Mouse (Mus musculus) thymus, adult 18-20 months (tissue): ENCODE measurements around the gene Cdh26.

Source experiments
- DNase-seq, 2 experiments: peaks; one replicate each; pipeline ENCODE4 v3.0.0; 2022; ENCODE audit warnings: mixed read lengths in 2 of 2

The Cdh26 gene

GRCm38 (mm10) chr2:178430231-178430630, at the start of gene Cdh26:
TSS of gene Cdh26 (plus strand) at chr2:178430531.
- DNase-seq, result no peak

GRCm38 (mm10) chr2:178407053-178407815, 23.1 kb upstream of the Cdh26 start, which contains the start of gene Sycp2:
TSS of gene Sycp2 (minus strand) at chr2:178407685.
- DNase-seq, result no peak

GRCm38 (mm10) chr2:178409024-178409423, 21.3 kb upstream of the Cdh26 start:
- DNase-seq, result no peak

- no peak for DNase-seq
These were observed 20.0 kb upstream of the Cdh26 start for GRCm38 (mm10) chr2:178410286-178410685.

- DNase-seq, result no peak
These were observed 17.7 kb upstream of the Cdh26 start for GRCm38 (mm10) chr2:178412598-178412997.

GRCm38 (mm10) chr2:178413081-178413480, 17.2 kb upstream of the Cdh26 start:
- no peak for DNase-seq

GRCm38 (mm10) chr2:178413481-178414260, 16.7 kb upstream of the Cdh26 start:
- no peak for DNase-seq

- no peak for DNase-seq
These were observed 15.8 kb upstream of the Cdh26 start, which contains the start of the genes Ppp1r3d and Fam217b for GRCm38 (mm10) chr2:178414261-178415149. TSS of gene Ppp1r3d (minus strand) at chr2:178414472. TSS of gene Fam217b (plus strand) at chr2:178414524.

- no peak for DNase-seq
These were observed 15.2 kb upstream of the Cdh26 start for GRCm38 (mm10) chr2:178415150-178415448.

- DNase-seq, result no peak
These were observed 13.9 kb upstream of the Cdh26 start for GRCm38 (mm10) chr2:178416427-178416826.

GRCm38 (mm10) chr2:178416970-178417369, 13.4 kb upstream of the Cdh26 start:
- no peak for DNase-seq

GRCm38 (mm10) chr2:178420576-178420975, 9.8 kb upstream of the Cdh26 start:
- no peak for DNase-seq

GRCm38 (mm10) chr2:178421603-178422002, 8.7 kb upstream of the Cdh26 start:
- DNase-seq, result no peak

- DNase-seq, result no peak
These were observed 8.1 kb upstream of the Cdh26 start for GRCm38 (mm10) chr2:178422186-178422585.

GRCm38 (mm10) chr2:178423223-178423622, 7.1 kb upstream of the Cdh26 start:
- DNase-seq, result no peak

- no peak for DNase-seq
These were observed 4.1 kb upstream of the Cdh26 start for GRCm38 (mm10) chr2:178426229-178426628.

GRCm38 (mm10) chr2:178427181-178427580, 3.1 kb upstream of the Cdh26 start:
- no peak for DNase-seq

GRCm38 (mm10) chr2:178428183-178428582, 2.1 kb upstream of the Cdh26 start:
- no peak for DNase-seq

- DNase-seq, result no peak
These were observed 1.7 kb upstream of the Cdh26 start for GRCm38 (mm10) chr2:178428676-178429075.

- DNase-seq, result no peak
These were observed 905 bp upstream of the Cdh26 start for GRCm38 (mm10) chr2:178429426-178429825.

GRCm38 (mm10) chr2:178433495-178433894, 3.2 kb downstream of the Cdh26 start:
- no peak for DNase-seq

- no peak for DNase-seq
These were observed 3.6 kb downstream of the Cdh26 start for GRCm38 (mm10) chr2:178433903-178434302.

- DNase-seq, result no peak
These were observed 7.0 kb downstream of the Cdh26 start for GRCm38 (mm10) chr2:178437311-178437710.
